Mouse (Mus musculus): ENCODE data around the gene Slc41a2. TPM values are rescaled to one million over a fixed set of nuclear protein-coding genes. Genes with fewer than 3 reads are reported as not detected.

Slc41a2 gene
- polyA plus RNA-seq, 1 experiment from 2014 or later = 11.0 TPM

DNA sequence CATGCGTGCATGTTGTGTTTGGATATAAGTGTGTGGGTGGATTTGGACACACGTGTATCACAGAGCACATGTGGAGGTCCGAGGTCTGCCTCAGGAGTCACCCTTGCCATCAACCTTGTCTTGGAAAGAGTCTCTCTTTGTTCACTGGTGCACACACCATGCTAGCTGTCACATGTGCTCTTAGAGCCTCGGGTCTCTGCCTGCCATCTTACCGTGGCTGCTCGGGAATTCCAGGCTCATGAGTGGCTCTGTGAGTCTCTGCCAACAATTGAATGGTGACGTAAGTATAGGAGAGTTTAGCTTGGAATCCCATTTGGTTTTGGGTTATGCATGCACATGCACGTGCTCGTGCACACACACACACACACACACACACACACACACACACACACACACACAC, 138.4 kb downstream of the Slc41a2 start:
- no peak for ATAC-seq (ENCODE audit: low FRiP score)
- 84% methylated on average over 9 of the region's 9 CpGs for WGBS

DNA sequence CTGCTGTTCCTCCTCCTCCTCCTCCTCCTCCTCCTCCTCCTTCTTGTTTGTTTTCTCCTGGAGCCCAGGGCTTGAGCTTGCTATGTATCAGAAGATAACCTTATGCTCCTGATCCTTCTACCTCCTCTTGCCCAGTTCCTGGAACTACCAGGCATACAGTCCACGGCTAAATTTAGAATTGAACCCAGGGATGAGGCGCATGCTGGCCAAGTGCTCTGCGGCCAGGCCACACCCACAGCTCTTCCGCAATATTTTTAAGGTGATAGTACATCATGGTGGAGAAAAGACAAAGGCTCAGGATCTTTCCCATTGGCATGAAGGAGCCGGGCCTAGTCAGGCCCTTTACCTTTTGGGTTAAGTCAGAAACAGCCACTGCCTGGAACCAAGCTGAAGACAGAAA, 139.0 kb downstream of the Slc41a2 start:
- Histone ChIP-seq H3K9ac (replicated peaks) (no peak overlapping the region), H3K4me3 (replicated peaks) (no peak overlapping the region), H3K27me3 (replicated peaks) (no peaks in the 10 kb centered on the region), H3K36me3 (no peaks in the 10 kb centered on the region), H3K4me1 (peaks cover 15% of the 10 kb centered on the region), H3K27ac (replicated peaks) (no peak overlapping the region), H3K9me3 (replicated peaks) (no peaks in the 10 kb centered on the region), H3K4me2 (no peak overlapping the region)
- ATAC-seq (ENCODE audit: low FRiP score) = no peak
- 86% methylated on average over 5 of the region's 5 CpGs for WGBS

More for the DNA sequence above, 138.4 kb downstream of the Slc41a2 start:
- Histone ChIP-seq H3K36me3 (no peaks in the 10 kb centered on the region), H3K9ac (replicated peaks) (no peak overlapping the region), H3K4me2 (no peak overlapping the region), H3K4me3 (replicated peaks) (no peak overlapping the region), H3K9me3 (replicated peaks) (no peaks in the 10 kb centered on the region), H3K27me3 (replicated peaks) (no peaks in the 10 kb centered on the region), H3K4me1 (peaks cover 15% of the 10 kb centered on the region), H3K27ac (replicated peaks) (no peak overlapping the region)

DNA sequence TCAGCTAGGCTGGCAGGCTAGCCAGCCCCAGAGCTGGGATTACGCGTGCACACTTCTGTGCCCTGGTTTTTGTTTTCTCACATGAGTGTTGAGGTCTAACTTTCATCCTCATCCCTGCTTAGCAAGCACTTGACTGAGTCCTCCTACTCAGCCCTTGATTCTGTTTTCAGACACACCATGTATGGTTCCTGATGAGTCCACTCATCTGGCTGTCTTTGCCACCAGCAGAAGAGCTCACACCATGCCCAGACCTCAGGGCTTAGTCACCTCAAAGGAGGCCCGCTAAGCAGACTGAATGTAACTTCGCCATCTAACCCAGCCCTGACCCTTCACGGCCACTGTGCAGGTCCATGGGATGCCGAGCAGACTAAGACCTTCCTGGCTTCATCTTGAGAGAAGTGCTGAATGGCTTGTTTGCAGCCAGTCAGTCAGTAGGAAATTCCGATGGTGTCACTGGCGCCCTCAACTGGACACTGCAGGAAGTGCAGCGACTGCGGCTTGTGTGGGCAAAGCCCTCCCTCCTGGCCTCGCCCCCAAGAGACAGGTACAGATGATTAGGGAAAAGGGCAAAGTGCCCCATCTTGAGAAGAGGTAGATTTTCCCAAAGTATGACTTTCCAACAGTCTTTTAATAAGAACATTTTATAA, 139.9 kb downstream of the Slc41a2 start:
- Histone ChIP-seq H3K9me3 (replicated peaks) (no peaks in the 10 kb centered on the region), H3K4me3 (replicated peaks) (no peak overlapping the region), H3K27ac (replicated peaks) (no peak overlapping the region), H3K36me3 (no peaks in the 10 kb centered on the region), H3K9ac (replicated peaks) (no peak overlapping the region), H3K27me3 (replicated peaks) (no peaks in the 10 kb centered on the region), H3K4me2 (no peak overlapping the region), H3K4me1 (peaks cover 15% of the 10 kb centered on the region)
- ATAC-seq (ENCODE audit: low FRiP score) = no peak
- WGBS = 54% methylated on average over 11 of the region's 11 CpGs

DNA sequence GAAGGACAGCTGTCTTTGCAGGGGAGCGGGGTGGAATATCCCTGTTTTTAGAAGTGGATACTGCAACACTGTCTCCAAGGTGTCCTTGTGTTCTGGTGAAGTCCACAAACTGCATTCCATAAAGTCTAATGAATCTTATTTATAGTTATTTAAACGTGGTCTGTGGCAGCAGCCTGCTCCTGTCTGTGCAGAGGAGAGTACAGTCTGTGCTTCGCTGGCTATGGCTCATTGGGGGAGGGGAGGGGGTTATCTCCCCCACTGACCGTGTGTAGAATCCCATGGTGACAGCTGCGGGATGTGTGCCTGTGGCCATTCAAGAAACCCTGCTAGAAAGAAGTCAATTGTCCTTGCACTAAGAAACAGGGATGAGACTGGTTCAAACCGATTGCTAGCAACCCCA, 145.7 kb downstream of the Slc41a2 start:
- H3K36me3 ChIP-seq = 0 out of 2 replicates have a peak, but pooled peaks cover 5% of the 10 kb centered on the region
- H3K27ac ChIP-seq (replicated peaks) = no peak overlapping the region
- no peak overlapping the region for H3K4me2 ChIP-seq
- H3K4me1 ChIP-seq = peaks cover 24% of the 10 kb centered on the region
- no peaks in the 10 kb centered on the region for H3K9me3 ChIP-seq (replicated peaks)
- no peak overlapping the region for H3K9ac ChIP-seq (replicated peaks)
- no peak for ATAC-seq (ENCODE audit: low FRiP score)
- no peaks in the 10 kb centered on the region for H3K27me3 ChIP-seq (replicated peaks)
- 36% methylated on average over 6 of the region's 6 CpGs for whole genome bisulfite sequencing
- no peak overlapping the region for H3K4me3 ChIP-seq (replicated peaks)

DNA sequence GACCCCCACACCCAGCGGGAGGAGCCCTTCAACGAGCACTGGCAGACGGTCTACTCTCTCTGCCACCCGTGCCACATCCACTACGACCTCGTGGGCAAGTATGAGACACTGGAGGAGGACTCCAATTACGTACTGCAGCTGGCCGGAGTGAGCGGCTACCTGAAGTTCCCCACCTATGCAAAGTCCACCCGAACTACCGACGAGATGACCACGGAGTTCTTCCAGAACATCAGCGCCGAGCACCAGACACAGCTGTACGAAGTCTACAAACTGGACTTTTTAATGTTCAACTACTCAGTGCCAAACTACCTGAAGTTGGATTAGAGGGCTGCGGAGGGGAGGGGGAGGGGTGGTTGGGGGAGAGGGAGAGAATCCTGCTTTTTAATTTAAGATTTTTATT, 146.2 kb downstream of the Slc41a2 start:
- Histone ChIP-seq H3K4me3 (replicated peaks) (no peak overlapping the region), H3K9me3 (replicated peaks) (no peaks in the 10 kb centered on the region), H3K4me1 (peaks cover 25% of the 10 kb centered on the region), H3K36me3 (0 out of 2 replicates have a peak, but pooled peaks cover 5% of the 10 kb centered on the region), H3K9ac (replicated peaks) (no peak overlapping the region), H3K4me2 (no peak overlapping the region), H3K27ac (replicated peaks) (no peak overlapping the region), H3K27me3 (replicated peaks) (no peaks in the 10 kb centered on the region)
- WGBS = 98% methylated on average over 17 of the region's 17 CpGs
- no peak for ATAC-seq (ENCODE audit: low FRiP score)

DNA sequence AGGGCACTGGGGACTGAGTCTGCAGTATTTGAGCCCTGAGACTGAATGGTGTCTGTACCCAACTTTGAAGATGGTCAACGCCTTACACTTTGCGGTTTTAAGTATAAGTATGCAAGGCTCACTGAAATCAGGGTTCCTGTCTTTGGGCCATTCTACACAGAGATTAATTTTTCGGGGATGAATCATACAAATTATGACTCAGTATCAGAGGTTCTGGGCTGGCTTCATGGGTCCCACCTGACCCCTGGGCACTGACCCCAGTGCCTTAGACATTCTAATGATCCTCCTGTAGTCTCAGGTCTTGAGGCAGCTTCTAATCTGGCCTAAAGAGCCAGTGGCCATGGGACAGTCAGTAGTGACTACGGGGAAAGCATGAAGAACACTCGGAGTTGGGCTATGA, 148.6 kb downstream of the Slc41a2 start:
- H3K36me3 ChIP-seq = 0 out of 2 replicates have a peak, but pooled peaks cover 5% of the 10 kb centered on the region
- no peak overlapping the region for H3K4me3 ChIP-seq (replicated peaks)
- H3K27ac ChIP-seq (replicated peaks) = no peak overlapping the region
- H3K9me3 ChIP-seq (replicated peaks) = no peaks in the 10 kb centered on the region
- no peak overlapping the region for H3K4me2 ChIP-seq
- H3K27me3 ChIP-seq (replicated peaks) = no peaks in the 10 kb centered on the region
- H3K9ac ChIP-seq (replicated peaks) = no peak overlapping the region
- ATAC-seq (ENCODE audit: low FRiP score) = no peak
- WGBS = 96% methylated on average over 5 of the region's 5 CpGs
- peaks cover 23% of the 10 kb centered on the region for H3K4me1 ChIP-seq

DNA sequence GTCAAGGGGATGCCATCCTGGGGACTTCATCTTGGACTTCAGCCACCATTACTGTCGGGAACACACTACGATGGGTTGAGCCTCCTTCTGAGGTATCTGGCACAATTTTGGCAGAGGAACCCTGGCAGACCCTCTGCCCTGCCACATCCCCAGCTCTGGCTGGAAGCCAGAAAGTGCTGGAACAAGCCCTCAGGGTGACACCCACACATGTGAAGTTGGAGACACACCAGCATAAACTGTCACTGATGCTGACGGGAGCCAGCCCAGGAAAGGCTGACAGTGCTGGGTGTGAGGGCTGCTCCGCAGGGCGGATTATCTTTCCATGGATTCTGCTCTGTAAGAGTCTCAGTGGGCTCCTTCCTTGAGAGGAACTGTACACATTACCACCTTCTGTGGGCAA, 150.7 kb downstream of the Slc41a2 start:
- H3K4me2 ChIP-seq = no peak overlapping the region
- no peaks in the 10 kb centered on the region for H3K9me3 ChIP-seq (replicated peaks)
- H3K4me3 ChIP-seq (replicated peaks) = no peak overlapping the region
- 61% methylated on average over 5 of the region's 5 CpGs for WGBS
- H3K36me3 ChIP-seq = 0 out of 2 replicates have a peak, but pooled peaks cover 5% of the 10 kb centered on the region
- H3K4me1 ChIP-seq = peaks cover 36% of the 10 kb centered on the region
- no peak for ATAC-seq (ENCODE audit: low FRiP score)
- H3K9ac ChIP-seq (replicated peaks) = no peak overlapping the region
- no peak overlapping the region for H3K27ac ChIP-seq (replicated peaks)
- H3K27me3 ChIP-seq (replicated peaks) = no peaks in the 10 kb centered on the region

DNA sequence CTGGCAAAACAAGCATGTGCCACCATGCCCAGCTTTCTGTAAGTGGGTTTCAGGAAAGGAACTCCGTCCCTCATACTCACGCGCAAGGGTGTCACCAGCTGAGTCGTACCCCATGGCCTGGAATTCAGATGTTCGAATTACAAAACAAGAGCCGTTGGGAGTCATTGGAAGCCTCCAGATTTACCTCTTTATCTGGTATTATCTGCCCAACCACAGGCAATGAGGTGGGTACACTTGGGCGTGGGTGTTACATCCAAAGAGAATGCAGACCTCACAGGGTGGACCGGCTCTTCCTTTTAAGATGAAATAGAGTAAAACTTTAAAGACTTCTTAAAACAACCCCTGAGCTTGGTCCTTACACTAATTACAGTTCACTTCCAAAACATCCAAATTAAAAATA, 151.5 kb downstream of the Slc41a2 start:
- Histone ChIP-seq H3K9ac (replicated peaks) (no peak overlapping the region), H3K36me3 (0 out of 2 replicates have a peak, but pooled peaks cover 2% of the 10 kb centered on the region), H3K9me3 (replicated peaks) (no peaks in the 10 kb centered on the region), H3K27ac (replicated peaks) (no peak overlapping the region), H3K27me3 (replicated peaks) (no peaks in the 10 kb centered on the region), H3K4me3 (replicated peaks) (no peak overlapping the region), H3K4me1 (peaks cover 37% of the 10 kb centered on the region), H3K4me2 (no peak overlapping the region)
- 90% methylated on average over 8 of the region's 8 CpGs for WGBS
- no peak for ATAC-seq (ENCODE audit: low FRiP score)

DNA sequence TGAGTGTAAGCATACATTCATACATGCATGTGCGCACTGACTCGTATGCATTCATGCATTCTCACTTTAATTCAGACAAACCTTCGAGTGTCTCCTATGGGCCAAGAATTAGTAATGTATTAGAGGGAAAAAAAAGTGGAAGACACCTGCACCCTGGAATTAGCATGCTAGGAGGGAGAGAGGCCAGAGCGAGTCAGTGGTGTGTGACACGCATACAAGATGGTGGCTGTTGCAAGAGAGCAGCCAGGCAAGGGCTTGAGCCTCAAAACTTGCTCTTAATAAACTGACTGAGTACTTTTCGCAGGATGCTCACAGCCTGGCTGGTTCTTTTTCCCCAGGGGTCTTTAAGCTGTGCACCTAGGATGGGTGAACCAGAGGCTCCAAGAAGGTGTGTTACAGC, 152.6 kb downstream of the Slc41a2 start:
- ATAC-seq (ENCODE audit: low FRiP score) = no peak
- Histone ChIP-seq H3K27ac (replicated peaks) (no peak overlapping the region), H3K4me3 (replicated peaks) (no peak overlapping the region), H3K36me3 (no peaks in the 10 kb centered on the region), H3K4me1 (peaks cover 37% of the 10 kb centered on the region), H3K27me3 (replicated peaks) (no peaks in the 10 kb centered on the region), H3K9ac (replicated peaks) (no peak overlapping the region), H3K4me2 (no peak overlapping the region), H3K9me3 (replicated peaks) (no peaks in the 10 kb centered on the region)
- WGBS = 73% methylated on average over 6 of the region's 6 CpGs

DNA sequence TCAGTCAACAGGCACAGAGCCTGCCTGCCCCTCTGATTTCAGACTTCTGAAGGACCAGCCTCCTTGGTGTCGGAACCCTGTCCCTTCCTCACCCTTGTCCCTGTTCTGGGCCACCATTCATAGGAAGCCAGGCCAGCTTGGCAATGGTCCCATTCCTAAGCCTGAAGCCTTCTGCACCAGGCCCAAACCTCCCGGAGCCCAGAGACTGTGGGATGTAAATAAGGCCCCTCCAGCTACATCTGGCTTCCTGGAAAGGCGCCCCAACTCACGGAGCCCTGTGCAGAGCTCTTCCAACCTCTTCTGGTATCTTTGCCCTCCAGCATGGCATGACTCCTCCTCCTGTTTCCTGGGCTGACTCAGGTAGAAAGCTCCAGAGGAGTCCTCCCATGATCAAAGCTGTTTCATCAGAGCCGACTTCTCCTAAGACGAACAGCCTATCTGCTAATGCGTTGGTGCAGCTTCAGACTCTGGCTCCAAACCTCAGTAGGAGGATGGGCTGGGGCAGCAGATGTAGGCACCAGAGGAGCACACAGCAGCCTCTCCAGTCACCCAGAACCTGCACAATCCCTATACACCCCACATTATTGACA, 153.1 kb downstream of the Slc41a2 start:
- ATAC-seq (ENCODE audit: low FRiP score) = no peak
- H3K36me3 ChIP-seq = no peaks in the 10 kb centered on the region
- 61% methylated on average over 7 of the region's 7 CpGs for WGBS
- peaks cover 37% of the 10 kb centered on the region for H3K4me1 ChIP-seq
- no peaks in the 10 kb centered on the region for H3K9me3 ChIP-seq (replicated peaks)
- H3K9ac ChIP-seq (replicated peaks) = no peak overlapping the region
- peak overlapping the region; percentile 47; the same call in 1 of the 2 replicates for H3K27ac ChIP-seq (replicated peaks)
- H3K27me3 ChIP-seq (replicated peaks) = no peaks in the 10 kb centered on the region
- H3K4me2 ChIP-seq = no peak overlapping the region
- H3K4me3 ChIP-seq (replicated peaks) = no peak overlapping the region

DNA sequence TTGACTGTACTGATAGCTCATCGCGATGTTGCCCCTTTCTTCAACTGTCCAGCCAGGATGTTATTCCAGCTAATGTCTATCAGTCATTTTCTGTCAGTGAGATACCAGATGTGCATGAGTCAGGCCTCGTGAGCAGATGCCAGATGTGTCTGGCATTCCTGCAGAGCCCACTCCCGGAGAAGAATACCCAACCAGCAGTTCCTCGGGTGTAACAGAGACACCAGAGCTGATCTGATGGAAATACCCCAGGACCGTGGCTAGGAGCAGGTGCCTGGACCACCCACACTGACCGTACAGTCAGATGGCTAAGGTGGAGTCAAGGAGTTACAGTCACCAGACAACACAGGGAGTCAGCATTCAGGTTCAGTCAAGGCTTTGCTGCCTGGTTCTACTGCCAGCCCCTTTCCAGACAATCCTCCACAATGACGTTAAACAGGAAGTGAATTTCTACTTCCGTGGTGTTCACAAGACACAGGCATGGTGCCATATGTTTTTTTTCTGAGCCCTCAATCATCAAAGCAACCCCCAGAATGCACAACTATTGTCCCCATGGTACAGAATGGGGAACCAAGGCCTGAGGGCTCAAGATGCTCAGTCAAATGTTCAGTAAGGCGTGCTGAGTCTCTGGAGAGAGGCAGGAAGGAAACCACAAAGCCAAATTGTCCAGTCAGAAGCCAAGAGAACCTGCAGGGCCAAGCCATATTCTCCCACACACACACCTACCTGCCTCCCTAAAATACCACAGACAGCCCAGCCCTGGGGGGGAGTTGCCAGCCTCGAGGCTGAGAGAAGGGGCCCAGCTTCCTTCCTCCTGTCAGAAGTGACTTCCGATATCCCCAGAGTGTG, 153.8 kb downstream of the Slc41a2 start:
- Histone ChIP-seq H3K4me2 (no peak overlapping the region), H3K9ac (replicated peaks) (no peak overlapping the region), H3K4me1 (peaks cover 37% of the 10 kb centered on the region), H3K9me3 (replicated peaks) (no peaks in the 10 kb centered on the region), H3K4me3 (replicated peaks) (no peak overlapping the region), H3K27me3 (replicated peaks) (no peaks in the 10 kb centered on the region), H3K27ac (replicated peaks) (0 out of 2 replicates have a peak overlapping the region, but pooled peaks have one; percentile 47), H3K36me3 (no peaks in the 10 kb centered on the region)
- 65% methylated on average over 12 of the region's 12 CpGs for WGBS
- no peak for ATAC-seq (ENCODE audit: low FRiP score)

DNA sequence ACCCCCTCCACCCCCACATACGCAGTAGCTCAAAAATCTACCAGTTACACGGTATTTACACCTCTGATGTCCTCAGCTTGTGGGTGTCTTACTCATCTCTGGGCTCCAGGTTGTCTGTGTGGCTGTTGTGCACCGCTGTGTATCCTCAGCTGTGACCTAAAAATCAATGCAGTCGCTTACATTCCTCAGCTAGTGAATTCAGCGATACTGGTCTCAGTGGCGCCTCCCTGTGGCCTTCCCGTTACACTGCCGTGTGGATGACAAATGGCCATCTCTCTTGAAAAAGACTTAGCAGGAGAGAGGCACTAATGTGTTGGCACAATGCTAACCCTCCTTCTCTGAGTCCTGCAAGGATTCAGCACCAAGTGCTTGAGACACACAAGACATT, 155.1 kb downstream of the Slc41a2 start:
- WGBS = 31% methylated on average over 8 of the region's 8 CpGs
- no peaks in the 10 kb centered on the region for H3K36me3 ChIP-seq
- no peak overlapping the region for H3K9ac ChIP-seq (replicated peaks)
- H3K9me3 ChIP-seq (replicated peaks) = no peaks in the 10 kb centered on the region
- peaks cover 37% of the 10 kb centered on the region for H3K4me1 ChIP-seq
- no peak overlapping the region for H3K4me2 ChIP-seq
- H3K27me3 ChIP-seq (replicated peaks) = no peaks in the 10 kb centered on the region
- no peak overlapping the region for H3K4me3 ChIP-seq (replicated peaks)
- H3K27ac ChIP-seq (replicated peaks) = no peak overlapping the region
- no peak for ATAC-seq (ENCODE audit: low FRiP score)
